Mouse (Mus musculus) spleen, adult 2 months (tissue): ENCODE results near the gene Fyco1. TPM values are rescaled to one million over a fixed set of nuclear protein-coding genes. Genes with fewer than 3 reads are reported as not detected.
"Not testable (repeated sequence)": the region's sequence is repeated elsewhere in the genome, so short reads cannot be mapped to it uniquely, and the experiment has no call there.

Experiments
- DNase-seq, 2 experiments: peaks; one replicate each; pipeline versions ENCODE4 v3.0.0 to v3.0.0-alpha.2; 2012 to 2021; ENCODE audit warnings: low spot score in 2 of 2, low read depth in 1 of 2
- H3K27ac ChIP-seq: fragments of 200-500 bp; 2 replicates; pipeline ENCODE4 v1.5.1; 2012; ENCODE audit warnings: low read length, inconsistent platforms; ENCODE audit not compliant: insufficient read depth
- H3K27me3 ChIP-seq: fragments of 200-500 bp; 2 replicates; pipeline ENCODE4 v1.6.1; 2012; ENCODE audit warnings: mild to moderate bottlenecking, moderate library complexity, low read length, inconsistent platforms; ENCODE audit not compliant: control insufficient read depth, insufficient read depth
- H3K36me3 ChIP-seq: fragments of 200-500 bp; 2 replicates; pipeline ENCODE4 v1.6.1; 2012; ENCODE audit warnings: mild to moderate bottlenecking, low read length, inconsistent platforms; ENCODE audit not compliant: control insufficient read depth, insufficient read depth
- H3K4me1 ChIP-seq: fragments of 200-500 bp; 2 replicates; pipeline ENCODE4 v1.6.1; 2011; ENCODE audit warnings: inconsistent platforms; ENCODE audit not compliant: control insufficient read depth, insufficient read depth, insufficient read length
- H3K4me3 ChIP-seq: fragments of 200-500 bp; 2 replicates; pipeline ENCODE4 v1.5.1; 2011; ENCODE audit warnings: mild to moderate bottlenecking, inconsistent platforms; ENCODE audit not compliant: insufficient read depth, insufficient read length; ENCODE audit errors: extremely low read depth
- CTCF ChIP-seq: fragments of 200-500 bp; IDR thresholded peaks from 2 replicates; pipeline ENCODE4 v1.5.1; 2011; ENCODE audit warnings: mild to moderate bottlenecking, inconsistent platforms; ENCODE audit not compliant: insufficient read depth, insufficient read length, insufficient replicate concordance; ENCODE audit errors: extremely low read depth
- POLR2A ChIP-seq: fragments of 200-500 bp; IDR thresholded peaks from 2 replicates; pipeline ENCODE4 v1.6.1; 2011; ENCODE audit warnings: low read depth, low read length, inconsistent platforms
- WGBS: fragments of 180-500 bp; shearing (Covaris S2); methylation state at CpG from one replicate; pipeline ENCODE4 v1.1.7; 2018; 5-methylcytosine and 5-hydroxymethylcytosine counted together
- polyA plus RNA-seq: library from polyadenylated mRNA; depleted of rRNA; stranded (reverse); fragments of >200 nt; gene quantifications from 2 replicates; pipeline ENCODE4 v1.2.3, GENCODE M21; 2012; rRNA removed

The Fyco1 gene
- polyA plus RNA-seq, 1 experiment = 6.0 TPM

DNA sequence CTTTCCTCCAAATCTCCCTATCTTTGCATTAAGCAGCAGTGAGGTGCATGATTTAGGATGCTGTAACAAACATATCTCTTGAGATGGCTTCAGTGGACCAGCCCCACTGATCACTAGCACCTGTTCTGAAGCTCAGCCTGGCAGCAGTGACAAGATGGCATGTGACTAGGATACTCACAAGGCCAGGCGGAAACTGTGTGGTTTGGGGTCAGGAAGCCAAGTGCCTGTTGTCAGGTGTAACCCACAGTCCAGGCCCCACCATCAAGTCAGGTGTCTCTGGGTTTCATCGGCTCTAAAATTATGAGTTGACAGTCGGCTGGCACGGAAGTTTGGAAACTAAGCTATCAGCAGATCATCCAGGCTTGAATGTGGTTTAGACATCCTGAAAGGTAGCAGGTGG, 97.4 kb downstream of the Fyco1 start:
- no peaks in the 10 kb centered on the region for H3K27me3 ChIP-seq
- TF ChIP-seq POLR2A (no peak), CTCF (no peak)
- peak; percentile 69 to 91 for DNase-seq
- H3K36me3 ChIP-seq = no peaks in the 10 kb centered on the region
- no peak overlapping the region for H3K4me3 ChIP-seq
- peaks cover 12% of the 10 kb centered on the region; the same call in 1 of the 2 replicates for H3K4me1 ChIP-seq
- WGBS = 12% methylated on average over 4 of the region's 4 CpGs
- H3K27ac ChIP-seq = 0 out of 2 replicates have a peak overlapping the region, but pooled peaks have one; percentile 7

DNA sequence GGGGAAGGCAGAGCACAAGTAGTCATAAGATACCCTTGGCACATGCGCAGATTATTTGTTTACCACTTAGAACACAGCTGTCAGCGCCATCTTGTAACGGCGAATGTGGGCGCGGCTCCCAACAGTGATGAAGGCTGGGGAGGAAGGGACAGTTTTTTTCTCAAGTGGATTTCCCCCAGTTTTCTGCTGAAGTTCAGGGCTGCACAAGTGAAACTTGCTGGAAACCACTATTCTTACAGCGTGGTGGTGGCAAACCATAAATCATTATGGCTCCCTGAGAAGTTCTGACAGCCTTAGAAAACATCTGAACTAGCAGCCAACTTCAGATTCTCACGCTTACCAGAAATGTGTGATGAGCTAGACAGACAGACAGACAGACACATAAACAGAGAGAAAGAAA, 102.0 kb downstream of the Fyco1 start:
- not testable (repeated sequence) for H3K36me3 ChIP-seq, DNase-seq, H3K4me3 ChIP-seq, H3K27ac ChIP-seq, H3K4me1 ChIP-seq, H3K27me3 ChIP-seq
- WGBS = 66% methylated on average over 8 of the region's 8 CpGs

DNA sequence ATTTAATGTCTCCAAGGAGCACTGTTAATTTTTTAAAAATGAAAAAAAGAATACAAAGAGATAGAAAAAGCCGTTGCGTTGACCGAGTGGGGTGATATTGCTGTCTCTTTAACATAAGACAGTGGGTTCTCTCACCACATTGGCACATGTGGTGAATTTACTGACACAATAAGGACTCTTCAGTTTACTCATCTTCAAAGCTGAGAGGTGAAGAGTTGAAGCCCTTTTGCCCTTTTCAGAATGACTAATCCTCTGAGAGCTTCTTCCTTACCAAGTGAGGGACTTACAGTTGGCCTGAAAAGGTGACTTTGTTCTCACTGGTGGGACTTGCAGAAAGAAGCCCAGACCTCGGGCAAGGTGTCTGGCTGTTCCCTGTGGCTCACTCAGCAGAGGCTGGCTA, 110.9 kb downstream of the Fyco1 start:
- H3K4me3 ChIP-seq = no peak overlapping the region
- DNase-seq = no peak
- 75% methylated on average over 4 of the region's 4 CpGs for WGBS
- no peaks in the 10 kb centered on the region for H3K4me1 ChIP-seq
- no peak for TF ChIP-seq CTCF
- no peaks in the 10 kb centered on the region for H3K27me3 ChIP-seq
- H3K27ac ChIP-seq = no peak overlapping the region
- H3K36me3 ChIP-seq = no peaks in the 10 kb centered on the region

Other genes starting within 250 kb of the Fyco1 start
- 0.06 and 0.25 TPM in 2 replicates for gene Slc6a20b, start 219.3 kb downstream of the Fyco1 start, polyA plus RNA-seq
- gene Ccr9, start 173.5 kb downstream of the Fyco1 start, polyA plus RNA-seq = 8.2 and 8.7 TPM in 2 replicates
- 5.8 and 7.1 TPM in 2 replicates for gene Slc6a20a, start 173.0 kb downstream of the Fyco1 start, polyA plus RNA-seq
- 1.00 and 1.4 TPM in 2 replicates for gene Lztfl1, start 134.2 kb downstream of the Fyco1 start, polyA plus RNA-seq
- 4.2 and 5.2 TPM in 2 replicates for gene Cxcr6, start 45.4 kb downstream of the Fyco1 start, polyA plus RNA-seq
- 3.2 and 3.5 TPM in 2 replicates for gene Xcr1, start 10.1 kb upstream of the Fyco1 start, polyA plus RNA-seq
- gene Ccr1, start 116.8 kb upstream of the Fyco1 start, polyA plus RNA-seq = 4.2 and 4.4 TPM in 2 replicates
- gene Ccr1l1, start 126.5 kb upstream of the Fyco1 start, polyA plus RNA-seq = 0.41 and 0.53 TPM in 2 replicates
- 4.3 and 6.2 TPM in 2 replicates for gene Ccr3, start 170.1 kb upstream of the Fyco1 start, polyA plus RNA-seq